Mouse (Mus musculus) embryo, embryonic 11 days (tissue): Measurements from ENCODE around the gene Lrp2.

Source experiments
- DNase-seq: peaks from one replicate; pipeline ENCODE4 v3.0.0-alpha.2; 2015

The Lrp2 gene

DNA sequence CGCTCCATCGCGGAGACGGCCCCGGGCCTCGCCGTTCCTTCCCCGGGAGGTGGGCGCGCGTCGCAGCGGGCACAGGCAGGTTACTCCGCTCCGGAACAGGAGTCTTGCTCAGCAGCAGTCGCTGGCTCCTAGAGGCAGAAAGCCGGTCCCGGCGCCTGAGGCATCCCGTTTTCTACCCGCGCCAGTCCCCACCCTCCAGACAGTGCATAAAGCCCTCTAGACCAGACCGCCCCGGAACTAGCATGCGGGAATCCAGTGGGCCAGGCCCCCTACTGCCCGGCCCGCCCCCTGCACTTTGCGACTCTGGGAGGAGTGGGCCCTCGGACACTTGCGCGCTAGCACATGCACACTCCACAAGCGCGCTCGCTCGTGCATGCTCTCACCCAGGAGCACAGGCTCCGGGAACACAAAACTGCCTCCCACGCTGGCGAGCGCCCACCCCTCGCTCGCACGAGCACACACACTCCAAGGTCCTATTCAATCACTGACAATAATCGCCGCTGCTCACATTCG, at the start of gene Lrp2:
Lrp2 (minus strand) TSS at position 180 of the 513 bp plus-strand sequence.
- peak; percentile 81 for DNase-seq

GRCm38 (mm10) chr2:69635064-69635701, 49.3 kb upstream of the Lrp2 start:
- DNase-seq, result peak; percentile 78

- peak; percentile 19 for DNase-seq
Observed at GRCm38 (mm10) chr2:69631449-69631848, 45.6 kb upstream of the Lrp2 start.

DNA sequence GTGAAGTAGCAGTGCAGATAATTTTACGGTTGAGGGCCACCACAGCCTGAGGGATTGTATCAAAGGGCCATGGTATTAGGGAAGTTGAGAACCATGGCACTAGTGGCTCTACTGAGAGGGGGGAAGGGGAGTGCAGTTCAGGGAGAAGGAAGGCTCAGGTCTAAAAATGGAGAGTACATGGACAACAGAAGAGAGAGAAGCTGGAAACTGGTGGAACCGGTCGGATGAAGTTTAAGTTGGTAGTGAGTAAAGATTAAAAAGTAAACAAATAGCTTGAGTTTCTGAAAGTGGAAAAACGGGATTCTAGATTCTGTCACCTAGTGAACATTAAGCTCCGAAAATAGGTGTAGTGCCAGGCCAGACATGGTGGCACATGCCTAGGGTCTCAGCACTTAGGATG, 44.9 kb upstream of the Lrp2 start:
- no peak for DNase-seq

- DNase-seq, result no peak
Observed at GRCm38 (mm10) chr2:69629914-69630313, 44.0 kb upstream of the Lrp2 start.

DNA sequence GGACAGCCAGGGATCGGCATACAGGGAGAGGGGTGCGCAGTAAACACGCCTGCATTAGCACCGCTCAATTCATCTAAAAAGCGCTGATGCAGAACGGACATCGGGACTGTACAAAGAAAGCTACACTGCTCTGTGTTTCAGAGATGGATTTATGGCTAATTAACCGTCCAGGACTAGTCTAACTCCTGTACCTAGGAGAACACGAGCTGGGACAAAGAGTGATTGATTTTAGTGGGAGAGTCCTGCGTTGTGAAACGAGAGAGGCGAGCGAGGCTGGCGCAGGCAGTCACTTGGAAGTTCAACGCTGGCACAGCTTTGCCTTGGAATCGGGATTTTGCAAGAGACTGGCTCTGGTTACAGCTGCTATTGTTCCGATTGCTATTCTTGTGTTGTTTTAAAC, 43.4 kb upstream of the Lrp2 start:
- DNase-seq, result peak; percentile 10

GRCm38 (mm10) chr2:69619286-69619685, 33.4 kb upstream of the Lrp2 start:
- DNase-seq, result no peak

GRCm38 (mm10) chr2:69618336-69618735, 32.5 kb upstream of the Lrp2 start:
- no peak for DNase-seq

GRCm38 (mm10) chr2:69613237-69613636, 27.4 kb upstream of the Lrp2 start:
- DNase-seq, result peak; percentile 65

DNA sequence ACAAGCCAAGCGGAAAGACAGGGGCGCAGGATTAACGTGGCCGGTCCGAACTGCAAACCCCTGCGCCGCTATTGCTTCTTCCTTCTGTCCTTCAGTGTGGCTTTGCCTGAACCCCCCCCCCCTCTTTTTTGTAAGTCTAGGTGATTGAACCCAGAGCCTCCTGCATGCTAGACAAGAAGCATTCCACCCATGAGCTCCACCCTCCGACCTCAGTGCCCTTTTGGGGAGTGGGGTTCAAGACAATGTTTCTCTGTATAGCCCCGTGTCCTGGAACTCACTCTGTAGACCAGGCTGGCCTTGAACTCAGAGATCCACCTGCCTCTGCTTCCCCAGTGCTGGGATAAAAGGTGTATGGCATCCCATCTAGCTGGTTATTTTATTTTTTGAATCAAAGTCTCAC, 26.9 kb upstream of the Lrp2 start:
- no peak for DNase-seq

DNA sequence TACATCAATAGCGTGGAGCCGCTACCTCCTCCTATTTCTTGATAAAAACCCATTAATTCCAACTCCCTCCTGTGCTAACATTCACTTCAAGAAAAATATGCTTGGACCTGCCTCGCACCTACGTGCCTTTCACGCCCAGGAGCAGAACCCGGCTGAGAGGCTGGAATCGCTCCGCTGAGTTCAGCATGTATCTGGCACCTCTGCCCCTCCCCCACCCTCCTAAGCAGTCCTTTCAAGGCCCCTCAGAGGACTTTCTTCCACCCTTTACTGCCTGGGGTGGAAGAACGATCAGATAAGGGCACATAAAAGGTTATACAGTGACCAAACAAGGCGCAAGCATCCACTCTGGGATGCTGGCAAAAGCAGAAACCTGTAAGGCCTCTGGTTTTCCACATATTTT, 26.4 kb upstream of the Lrp2 start:
- peak; percentile 59 for DNase-seq

DNA sequence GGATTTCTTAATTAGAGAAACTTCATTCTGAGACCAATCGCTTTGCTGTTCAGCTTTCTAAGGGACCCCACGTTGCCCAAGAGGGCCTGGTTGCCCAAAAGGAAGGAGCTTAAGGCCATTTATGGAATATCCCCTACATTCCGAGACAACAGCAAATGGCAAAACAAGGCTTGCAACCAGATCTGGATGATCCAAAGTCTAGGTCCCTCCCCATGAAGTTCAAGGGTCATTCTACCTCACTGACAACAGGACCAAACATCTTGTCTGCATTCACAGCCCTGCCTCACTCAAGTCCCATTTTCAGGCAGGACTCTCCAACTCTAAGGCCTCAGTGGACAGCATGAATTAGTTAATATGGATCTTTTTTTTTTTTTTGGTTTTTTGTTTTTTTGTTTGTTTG, 20.8 kb upstream of the Lrp2 start:
- DNase-seq, result no peak

DNA sequence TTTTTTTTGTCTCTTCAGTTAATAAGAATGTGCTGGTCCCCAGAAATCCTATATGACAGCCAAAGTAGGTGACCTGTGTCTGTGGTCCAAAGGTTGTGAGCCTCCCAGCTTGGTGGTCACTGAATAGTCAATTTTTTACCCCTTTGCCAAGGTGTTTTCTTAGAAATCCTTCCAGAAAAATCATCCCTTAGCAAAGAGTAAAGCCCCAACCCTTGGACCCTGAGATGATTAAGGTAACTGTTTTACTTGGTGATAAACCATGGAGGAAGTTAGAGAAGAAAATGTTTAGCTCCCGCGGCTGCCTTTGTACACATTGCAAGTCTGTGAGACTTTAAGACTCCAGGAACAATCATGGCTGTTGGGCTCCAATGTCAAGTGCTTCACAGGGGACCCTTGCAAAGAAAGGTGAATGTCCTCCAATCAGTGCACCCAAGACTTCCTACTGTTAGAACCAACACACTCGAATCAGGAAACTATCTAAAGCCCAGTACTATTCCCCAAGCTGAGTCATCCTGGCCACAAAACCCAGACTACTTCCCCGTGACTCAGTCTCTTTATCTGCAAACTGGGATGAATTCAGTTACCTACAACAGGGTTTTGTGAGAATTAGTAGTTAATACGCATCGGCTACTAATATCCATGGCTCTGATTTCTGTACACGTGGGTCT, 18.0 kb upstream of the Lrp2 start:
- no peak for DNase-seq

DNA sequence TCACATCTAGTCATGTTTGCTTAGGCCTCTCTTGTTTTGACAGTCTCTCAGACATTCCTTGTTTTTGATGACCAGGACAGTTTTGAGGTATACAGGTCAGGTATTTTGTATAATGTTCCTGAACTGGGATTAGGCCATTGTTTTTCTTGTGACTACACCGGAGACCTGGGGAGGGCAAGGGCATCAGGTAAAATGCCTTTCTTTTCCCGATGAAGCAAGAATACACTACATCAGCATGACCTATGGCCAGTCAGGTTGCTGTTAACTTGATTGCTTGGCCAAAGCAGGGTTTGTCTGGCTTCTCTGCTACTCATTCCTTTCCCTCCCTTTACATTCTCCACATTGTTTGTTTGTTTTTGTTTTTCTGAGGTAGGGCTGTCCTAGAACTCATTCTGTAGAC, 7.3 kb upstream of the Lrp2 start:
- no peak for DNase-seq

GRCm38 (mm10) chr2:69592536-69592935, 6.7 kb upstream of the Lrp2 start:
- DNase-seq, result no peak

DNA sequence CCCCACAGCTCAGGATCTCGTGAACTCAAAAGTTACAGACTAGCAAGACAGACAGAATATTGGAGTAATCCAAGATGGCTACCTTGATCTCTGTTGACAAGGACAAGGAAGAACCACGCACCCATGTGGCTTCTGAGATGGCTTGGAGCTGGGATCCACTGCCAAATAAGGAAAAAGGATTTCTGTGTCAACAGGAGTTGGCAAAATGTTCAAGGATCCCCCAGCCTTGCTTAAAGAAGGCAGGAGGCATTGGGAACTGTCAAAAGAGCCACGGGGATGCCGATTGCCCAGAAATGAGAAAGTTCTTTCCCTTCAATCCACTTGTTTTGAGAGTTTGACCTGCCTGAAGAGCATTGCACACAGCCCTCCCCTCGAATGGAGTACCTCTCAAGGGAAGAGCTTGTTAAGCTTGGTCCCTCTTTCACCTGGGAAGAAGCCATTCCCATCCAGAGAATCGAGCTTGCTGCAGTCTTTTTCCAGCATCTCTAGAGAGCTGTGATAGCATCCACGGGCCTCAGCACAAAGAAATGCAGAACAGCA, 6.2 kb upstream of the Lrp2 start:
- no peak for DNase-seq

DNA sequence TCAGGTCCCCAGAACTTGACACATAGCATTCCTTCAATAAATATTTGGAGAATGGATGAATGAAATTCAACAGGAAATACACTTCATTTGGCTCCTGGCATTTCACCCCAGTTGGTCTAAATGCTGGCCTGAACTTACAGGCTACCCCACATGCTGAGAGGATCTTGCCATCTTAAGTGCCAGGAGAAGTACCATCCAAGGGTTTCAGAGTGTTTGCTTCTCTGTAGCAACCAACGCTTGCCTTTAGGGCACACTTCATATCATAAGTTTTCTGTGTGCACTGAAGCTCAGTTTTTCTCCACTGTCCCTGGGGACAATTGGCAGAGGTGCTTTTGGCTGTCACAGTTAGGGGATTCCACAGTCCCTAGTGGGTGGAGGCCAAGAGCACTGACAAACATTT, 4.7 kb upstream of the Lrp2 start:
- no peak for DNase-seq

DNA sequence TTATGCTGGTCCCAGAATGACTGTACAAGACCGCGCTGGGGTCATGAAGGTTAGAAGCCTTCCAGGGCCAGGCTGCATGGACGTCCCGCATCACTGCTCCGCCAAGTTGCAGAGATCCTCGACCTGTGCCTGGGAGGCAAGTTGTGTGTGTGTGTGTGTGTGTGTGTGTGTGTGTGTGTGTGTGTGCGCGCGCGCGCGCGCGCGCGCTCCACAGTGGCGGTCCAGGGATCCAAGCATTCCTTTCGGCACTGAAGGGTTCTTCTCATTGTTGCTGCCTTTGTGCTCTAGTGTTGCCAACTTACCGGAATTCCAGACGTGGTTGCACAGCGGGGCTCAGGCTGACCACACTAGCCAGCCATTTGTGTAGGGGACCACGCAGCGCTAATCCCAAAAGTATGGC, 2.0 kb upstream of the Lrp2 start:
- DNase-seq, result peak; percentile 66

GRCm38 (mm10) chr2:69586821-69587728, 1.2 kb upstream of the Lrp2 start:
- DNase-seq, result peak; percentile 32

- peak; percentile 65 for DNase-seq
Observed at GRCm38 (mm10) chr2:69585191-69585885, 527 bp downstream of the Lrp2 start.

GRCm38 (mm10) chr2:69584117-69584933, 1.5 kb downstream of the Lrp2 start:
- DNase-seq, result peak; percentile 63

DNA sequence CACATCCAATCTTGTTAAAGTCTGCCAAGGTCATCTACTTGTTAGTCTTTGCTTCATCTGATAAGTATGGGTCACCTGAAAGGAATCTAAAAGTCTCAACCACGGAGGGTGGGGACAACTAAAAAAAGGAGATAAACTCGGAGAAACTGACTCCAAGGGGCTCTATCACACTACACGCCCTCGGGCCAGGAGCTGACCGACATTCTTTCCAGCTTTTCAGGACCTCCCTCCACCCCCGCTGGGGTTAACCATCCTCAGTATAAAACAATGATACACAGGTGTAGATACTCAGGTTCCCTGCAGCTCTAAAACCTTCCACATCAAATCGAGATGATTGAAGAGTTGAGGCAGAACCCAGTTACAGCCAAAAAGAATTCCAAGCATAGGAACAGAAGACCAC, 3.0 kb downstream of the Lrp2 start:
- DNase-seq, result no peak
